In the genomic region with DNA sequence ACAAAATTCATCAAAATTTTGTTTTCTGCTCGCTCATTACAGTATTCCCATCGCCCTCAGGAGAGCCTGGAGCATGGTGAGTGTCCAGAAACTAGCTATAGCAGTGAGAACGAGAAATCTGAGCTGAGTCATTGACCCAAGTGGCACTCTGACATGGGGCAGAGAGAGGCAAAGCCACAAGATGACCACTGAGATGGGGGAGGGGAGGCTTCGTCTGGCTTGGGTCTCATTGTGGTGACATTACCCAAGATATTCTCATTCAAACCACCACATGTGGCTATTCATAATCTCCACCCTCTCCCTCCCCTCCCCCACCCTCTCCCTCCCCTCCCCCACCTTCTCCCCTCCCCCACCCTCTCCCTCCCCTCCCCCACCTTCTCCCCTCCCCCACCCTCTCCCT, we compare ENCODE assay signal across 28 mouse cellular contexts. TPM values are rescaled to one million over a fixed set of nuclear protein-coding genes. Genes with fewer than 3 reads are reported as not detected.
DNase-seq lines count a peak whose midpoint lies in the region; ATAC-seq and TF ChIP-seq lines count a peak whose summit lies in the region.
"Had no signal": no experiment of that assay in that cellular context is flagged by ENCODE, and none has a peak within 500 bp of the region (broad histone marks: within the 10 kb centered on the region; RNA-seq: fewer than 3 reads in every experiment).

No protein-coding gene starts in this region.

- no peak overlapping the region for H3K4me3 ChIP-seq in neural tube, embryonic 11.5 days (ENCODE audit: low read depth, low read length)
- H3K4me3 ChIP-seq in CH12.LX (replicated peaks in 1 of 3; ENCODE audit: low read depth in 2 of 3, low read length in 2 of 3, poor library complexity in 1 of 3), result no peak overlapping the region
- H3K4me3 ChIP-seq in kidney, embryonic 14.5 days (ENCODE audit: low read length), result no peak overlapping the region
- H3K4me3 ChIP-seq: embryonic facial prominence, embryonic 12.5 days; heart, embryonic 12.5 days; limb, embryonic 13.5 days; liver, embryonic 12.5 days; midbrain, embryonic 13.5 days had no signal

- peak; percentile 10 for DNase-seq in neural tube, embryonic 11.5 days (ENCODE audit: low spot score)
- DNase-seq in neural tube, embryonic 10.5 days (ENCODE audit: extremely low spot score, low spot score), result no peak
- peak; percentile 31 for DNase-seq in CH12.LX (ENCODE audit: extremely low read depth)
- DNase-seq in naive thymus-derived CD4-positive, alpha-beta T cell, adult 2 months (ENCODE audit: low read depth), result peak; percentile 16
- DNase-seq in lung, postnatal 25 days (ENCODE audit: low spot score), result no peak
- DNase-seq in kidney, adult 8-10 months, result no peak
- DNase-seq: adrenal gland, postnatal 25 days; cerebellum, adult 11-12 months; cerebellum, adult 9-11 months; gastrocnemius, postnatal 14 days; heart, adult 18-20 months; kidney, adult 11 months; kidney, postnatal 36 days; liver, postnatal 0 days; retina, postnatal 1 day; right cerebral cortex, postnatal 14 days had no signal

- H3K27ac ChIP-seq in neural tube, embryonic 11.5 days (ENCODE audit: low read depth, low read length), result no peak overlapping the region
- H3K27ac ChIP-seq in CH12.LX (ENCODE audit: insufficient read depth, low read depth), result no peak overlapping the region
- H3K27ac ChIP-seq in kidney, embryonic 14.5 days (ENCODE audit: low read depth, low read length), result no peak overlapping the region
- H3K27ac ChIP-seq: embryonic facial prominence, embryonic 12.5 days; hindbrain, embryonic 14.5 days; limb, embryonic 13.5 days; liver, embryonic 12.5 days; midbrain, embryonic 13.5 days had no signal

- no peaks in the 10 kb centered on the region for H3K27me3 ChIP-seq in neural tube, embryonic 11.5 days (ENCODE audit: control insufficient read depth, insufficient read depth, low read length)
- no peaks in the 10 kb centered on the region for H3K27me3 ChIP-seq in CH12.LX (replicated peaks)
- no peaks in the 10 kb centered on the region for H3K27me3 ChIP-seq in kidney, embryonic 14.5 days (ENCODE audit: control insufficient read depth, insufficient read depth, low read length)
- H3K27me3 ChIP-seq: embryonic facial prominence, embryonic 12.5 days; liver, embryonic 12.5 days; midbrain, embryonic 13.5 days had no signal

- H3K4me2 ChIP-seq in neural tube, embryonic 11.5 days (ENCODE audit: low read depth), result no peak overlapping the region
- peak overlapping the region; percentile 1; the same call in 1 of the 2 replicates for H3K4me2 ChIP-seq in CH12.LX (ENCODE audit: insufficient read depth, low read depth, poor library complexity, severe bottlenecking)
- H3K4me2 ChIP-seq in kidney, embryonic 14.5 days (replicated peaks; ENCODE audit: low read depth, low read length), result no peak overlapping the region
- H3K4me2 ChIP-seq: embryonic facial prominence, embryonic 12.5 days; heart, embryonic 12.5 days; hindbrain, embryonic 14.5 days; limb, embryonic 13.5 days; midbrain, embryonic 13.5 days had no signal

- H3K9me3 ChIP-seq in neural tube, embryonic 11.5 days (ENCODE audit: control insufficient read depth, low read length), result no peaks in the 10 kb centered on the region
- H3K9me3 ChIP-seq in CH12.LX (replicated peaks; ENCODE audit: low read length), result no peaks in the 10 kb centered on the region
- no peaks in the 10 kb centered on the region for H3K9me3 ChIP-seq in kidney, embryonic 14.5 days (ENCODE audit: control insufficient read depth, low read length)
- H3K9me3 ChIP-seq: embryonic facial prominence, embryonic 12.5 days; G1E; heart, embryonic 12.5 days; limb, embryonic 13.5 days; liver, embryonic 12.5 days; midbrain, embryonic 13.5 days had no signal

- dilution Hi-C loops in CH12.LX (cut with MboI; ENCODE audit: extremely low pct_ligation_motif_present, extremely low pct_unique_long_range_greater_than_20kb, low sequenced_read_pairs), result no loop called here

- TF ChIP-seq POLR2A in CH12.LX (IDR thresholded peaks at IDR 0.05; ENCODE audit: low read depth, low read length), result no peak

- no peak for TF ChIP-seq CTCF in CH12.LX (conservative IDR thresholded peaks at IDR 0.05 in 1 of 2, IDR thresholded peaks at IDR 0.05 in 1 of 2; ENCODE audit: low read depth in 2 of 2, low read length in 2 of 2)

- H3K36me3 ChIP-seq in neural tube, embryonic 11.5 days (ENCODE audit: control insufficient read depth, insufficient read depth, low read length), result no peaks in the 10 kb centered on the region
- H3K36me3 ChIP-seq in CH12.LX (replicated peaks in 1 of 2; ENCODE audit: control insufficient read depth in 1 of 2, insufficient read depth in 1 of 2, low read length in 1 of 2), result peaks cover 6 to 13% of the 10 kb centered on the region in 2 experiments
- peaks cover 11% of the 10 kb centered on the region; the same call in 1 of the 2 replicates for H3K36me3 ChIP-seq in kidney, embryonic 14.5 days (ENCODE audit: control insufficient read depth, insufficient read depth, low read length)

- 57% methylated on average over 4 of the region's 4 CpGs for WGBS in neural tube, embryonic 11.5 days
- WGBS in kidney, embryonic 14.5 days, result 45% methylated on average over 4 of the region's 4 CpGs

- peaks cover 22% of the 10 kb centered on the region for H3K79me2 ChIP-seq in CH12.LX (replicated peaks; ENCODE audit: control insufficient read depth, extremely low read depth, insufficient read depth, poor library complexity, severe bottlenecking)

- in situ Hi-C loops in CH12.LX (cut with MboI; ENCODE audit: low pct_ligation_motif_present, low pct_unique_long_range_greater_than_20kb, low sequenced_read_pairs), result loop anchor here (10.0 to 25.0 kb wide), 2 partner anchors 203 to 1020 kb away; no protein-coding TSS in a partner anchor

- no peak overlapping the region for H3K9ac ChIP-seq in neural tube, embryonic 11.5 days (ENCODE audit: low read length)
- no peak overlapping the region for H3K9ac ChIP-seq in CH12.LX (ENCODE audit: insufficient read depth, low read depth)
- no peak overlapping the region; the same call in 1 of the 2 replicates for H3K9ac ChIP-seq in kidney, embryonic 14.5 days (ENCODE audit: low read depth, low read length)
- H3K9ac ChIP-seq: embryonic facial prominence, embryonic 12.5 days; heart, embryonic 12.5 days; hindbrain, embryonic 14.5 days; limb, embryonic 13.5 days; liver, embryonic 12.5 days; liver, postnatal 0 days; midbrain, embryonic 13.5 days had no signal

- peaks cover 6% of the 10 kb centered on the region for H3K4me1 ChIP-seq in neural tube, embryonic 11.5 days (ENCODE audit: control insufficient read depth, insufficient read depth, low read length)
- H3K4me1 ChIP-seq in CH12.LX (ENCODE audit: control insufficient read depth in 1 of 2, insufficient read depth in 2 of 2), result peaks cover 14 to 37% of the 10 kb centered on the region in 2 experiments
- H3K4me1 ChIP-seq in kidney, embryonic 14.5 days (ENCODE audit: control insufficient read depth, insufficient read depth, low read length), result peaks cover 14% of the 10 kb centered on the region; the same call in 1 of the 2 replicates

- TF ChIP-seq EP300 in CH12.LX (IDR thresholded peaks at IDR 0.05; ENCODE audit: low read length), result no peak

- no peak for TF ChIP-seq RAD21 in CH12.LX (IDR thresholded peaks at IDR 0.05; ENCODE audit: low read depth, low read length)

- ATAC-seq in neural tube, embryonic 11.5 days (ENCODE audit: insufficient read depth, low FRiP score, low TSS enrichment), result no peak
- 0 out of 2 replicates have a peak, but pooled peaks have one; percentile 8 for ATAC-seq in common myeloid progenitor, adult 5-6 weeks (replicated peaks; ENCODE audit: low read depth, poor library complexity, severe bottlenecking)
- no peak for ATAC-seq in kidney, embryonic 14.5 days (ENCODE audit: low FRiP score, low TSS enrichment)
- ATAC-seq: forebrain, embryonic 14.5 days; inflammation-experienced regulatory T-cells, adult 6 months; liver, embryonic 12.5 days; liver, postnatal 0 days; lung, postnatal 0 days had no signal

TF ChIP-seq in CH12.LX, 34 proteins besides CTCF, POLR2A, EP300 and RAD21:
- TF ChIP-seq CHD2 (IDR thresholded peaks at IDR 0.05; ENCODE audit: low read length) (peak; percentile 78; the same call in 1 of the 2 replicates), MAX (IDR thresholded peaks at IDR 0.05; ENCODE audit: low read length) (no peak), MEF2A (IDR thresholded peaks at IDR 0.05; ENCODE audit: borderline replicate concordance, low read depth, low read length) (no peak)
TF ChIP-seq in CH12.LX: peak in this region for 1.

RNA-seq across cellular contexts. Expression of a gene that starts 2.5 kb away (rescaled TPM):
- 427 and 432 TPM in 2 replicates for polyA plus RNA-seq in neural tube, embryonic 11.5 days (2014; fragmentation: Nextera tagmentation; extraction: Ambion mirVana)
- total RNA-seq in CH12.LX (2012; rRNA removed) (244 and 326 TPM in 2 replicates), CH12.LX (2014; rRNA removed) (278 and 297 TPM in 2 replicates)
- polyA plus RNA-seq in CH12.LX (2012; ENCODE audit: insufficient read length, low read depth), result 501 and 701 TPM in 2 replicates
- total RNA-seq in common myeloid progenitor, adult 5-6 weeks (2017), result 258 and 298 TPM in 2 replicates
- polyA plus RNA-seq in kidney, embryonic 14.5 days (2014; fragmentation: Nextera tagmentation; extraction: Ambion mirVana), result 324 and 348 TPM in 2 replicates

RNA-seq across cellular contexts. Expression of a gene that starts 52.0 kb away (rescaled TPM):
- 11.9 and 13.6 TPM in 2 replicates for polyA plus RNA-seq in neural tube, embryonic 11.5 days (2014; fragmentation: Nextera tagmentation; extraction: Ambion mirVana)
- total RNA-seq in CH12.LX (2012; rRNA removed) (18.9 and 21.5 TPM in 2 replicates), CH12.LX (2014; rRNA removed) (24.9 and 25.6 TPM in 2 replicates)
- 23.6 and 29.2 TPM in 2 replicates for polyA plus RNA-seq in CH12.LX (2012; ENCODE audit: insufficient read length, low read depth)
- total RNA-seq in common myeloid progenitor, adult 5-6 weeks (2017), result 35.2 and 39.8 TPM in 2 replicates
- polyA plus RNA-seq in kidney, embryonic 14.5 days (2014; fragmentation: Nextera tagmentation; extraction: Ambion mirVana), result 11.7 and 20.1 TPM in 2 replicates

Comparison
In these comparisons a context has a peak if more than half of its experiments do, and no peak if none do; other contexts are left out.
1. DNase-seq: peak in neural tube, embryonic 11.5 days (single experiment), CH12.LX (single experiment) and naive thymus-derived CD4-positive, alpha-beta T cell, adult 2 months (single experiment); none in neural tube, embryonic 10.5 days (single experiment), lung, postnatal 25 days (single experiment) and kidney, adult 8-10 months (0 of 2).